Mouse (Mus musculus) bone marrow, adult 2 months (tissue): ENCODE data around the gene Dgki.

Experiments used
- CTCF ChIP-seq: fragments of 200-500 bp; IDR thresholded peaks from 2 replicates; pipeline ENCODE4 v1.5.1; 2011; ENCODE audit warnings: low read length, control low read depth; ENCODE audit not compliant: control insufficient read depth, insufficient read depth
- POLR2A ChIP-seq: fragments of 200-500 bp; IDR thresholded peaks from 2 replicates; pipeline ENCODE4 v1.6.1; 2011; ENCODE audit warnings: low read depth, mild to moderate bottlenecking, control low read depth, low read length, borderline replicate concordance; ENCODE audit not compliant: control insufficient read depth

DNA sequence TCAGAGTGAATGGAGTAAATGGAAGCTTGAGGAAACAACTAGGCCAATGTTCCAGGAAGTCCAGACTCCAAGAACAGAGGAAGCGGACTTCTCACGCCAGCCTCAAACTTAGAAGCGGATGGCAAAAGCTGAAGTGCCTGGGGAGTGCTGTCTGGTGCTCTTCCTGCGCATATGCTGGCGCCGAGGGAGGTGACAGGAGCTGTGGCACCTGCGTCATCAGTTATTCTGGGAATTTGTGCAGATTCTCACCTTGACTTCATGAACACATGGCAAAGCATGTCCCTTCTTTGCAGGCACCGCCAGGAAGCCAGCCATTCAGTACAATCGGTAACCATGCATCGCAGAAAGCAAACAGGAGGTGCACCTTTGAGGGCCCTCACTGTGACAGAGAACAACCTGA lies 301.0 kb downstream of the Dgki start:
- TF ChIP-seq CTCF (no peak), POLR2A (no peak)
